Mouse (Mus musculus): ENCODE results near the gene Gskip. TPM values are rescaled to one million over a fixed set of nuclear protein-coding genes. Genes with fewer than 3 reads are reported as not detected.

The Gskip gene
- total and polyA plus RNA-seq, 3 experiments, result 12.3 to 21.9 (median 13.3) TPM

GRCm38 (mm10) chr12:105655850-105656249, 28.8 kb upstream of the Gskip start:
- DNase-seq (ENCODE audit: extremely low read depth), result no peak
- H3K9ac ChIP-seq (ENCODE audit: insufficient read depth, low read depth), result no peak overlapping the region
- no peaks in the 10 kb centered on the region for H3K79me2 ChIP-seq (replicated peaks; ENCODE audit: control insufficient read depth, extremely low read depth, insufficient read depth, poor library complexity, severe bottlenecking)
- H3K9me3 ChIP-seq (replicated peaks; ENCODE audit: low read length), result no peaks in the 10 kb centered on the region
- dilution Hi-C loops (cut with MboI; ENCODE audit: extremely low pct_ligation_motif_present, extremely low pct_unique_long_range_greater_than_20kb, low sequenced_read_pairs), result no loop called here
- H3K27ac ChIP-seq (ENCODE audit: insufficient read depth, low read depth), result no peak overlapping the region
- in situ Hi-C loops (cut with MboI; ENCODE audit: low pct_ligation_motif_present, low pct_unique_long_range_greater_than_20kb, low sequenced_read_pairs), result no loop called here
- no peaks in the 10 kb centered on the region for H3K27me3 ChIP-seq (replicated peaks)
- H3K4me1 ChIP-seq (ENCODE audit: control insufficient read depth in 1 of 2, insufficient read depth in 2 of 2), result no peaks in the 10 kb centered on the region
- H3K4me2 ChIP-seq (ENCODE audit: insufficient read depth, low read depth, poor library complexity, severe bottlenecking), result no peak overlapping the region
- no peak overlapping the region for H3K4me3 ChIP-seq (replicated peaks in 1 of 3; ENCODE audit: low read depth in 2 of 3, low read length in 2 of 3, poor library complexity in 1 of 3)
- TF ChIP-seq CHD1 (IDR thresholded peaks at IDR 0.05; ENCODE audit: low read depth, low read length) (no peak), USF1 (IDR thresholded peaks at IDR 0.05; ENCODE audit: low read depth, low read length) (no peak), ZMIZ1 (IDR thresholded peaks at IDR 0.05; ENCODE audit: low read depth, low read length) (no peak), IRF4 (IDR thresholded peaks at IDR 0.05; ENCODE audit: low read depth, low read length) (no peak), RCOR1 (conservative IDR thresholded peaks at IDR 0.05; ENCODE audit: low read depth, low read length) (no peak), POLR2A (IDR thresholded peaks at IDR 0.05; ENCODE audit: low read depth, low read length) (no peak), MYC (IDR thresholded peaks at IDR 0.05; ENCODE audit: low read depth, low read length) (no peak), MEF2A (IDR thresholded peaks at IDR 0.05; ENCODE audit: borderline replicate concordance, low read depth, low read length) (no peak), BHLHE40 (IDR thresholded peaks at IDR 0.05; ENCODE audit: low read depth, low read length) (no peak), UBTF (IDR thresholded peaks at IDR 0.05; ENCODE audit: low read depth, low read length) (no peak), ETS1 (conservative IDR thresholded peaks at IDR 0.05; ENCODE audit: low read depth, low read length) (no peak), E2F4 (IDR thresholded peaks at IDR 0.05; ENCODE audit: insufficient replicate concordance, low read depth, low read length) (no peak), TCF12 (IDR thresholded peaks at IDR 0.05; ENCODE audit: low read depth, low read length) (no peak), ZNF384 (IDR thresholded peaks at IDR 0.05; ENCODE audit: low read depth, low read length) (no peak), KAT2A (IDR thresholded peaks at IDR 0.05; ENCODE audit: insufficient replicate concordance, low read length) (no peak), NRF1 (IDR thresholded peaks at IDR 0.05; ENCODE audit: low read depth, low read length) (no peak), ZKSCAN1 (IDR thresholded peaks at IDR 0.05; ENCODE audit: borderline replicate concordance, low read depth, low read length) (no peak), SMC3 (IDR thresholded peaks at IDR 0.05; ENCODE audit: low read depth, low read length) (no peak)
- peaks cover 76 to 95% of the 10 kb centered on the region in 2 experiments for H3K36me3 ChIP-seq (replicated peaks in 1 of 2; ENCODE audit: control insufficient read depth in 1 of 2, insufficient read depth in 1 of 2, low read length in 1 of 2)

GRCm38 (mm10) chr12:105676274-105676673, 8.4 kb upstream of the Gskip start:
- H3K36me3 ChIP-seq (replicated peaks in 1 of 2; ENCODE audit: control insufficient read depth in 1 of 2, insufficient read depth in 1 of 2, low read length in 1 of 2), result peaks cover 41 to 82% of the 10 kb centered on the region in 2 experiments
- no peak overlapping the region for H3K4me2 ChIP-seq (ENCODE audit: insufficient read depth, low read depth, poor library complexity, severe bottlenecking)
- dilution Hi-C loops (cut with MboI; ENCODE audit: extremely low pct_ligation_motif_present, extremely low pct_unique_long_range_greater_than_20kb, low sequenced_read_pairs), result no loop called here
- DNase-seq (ENCODE audit: extremely low read depth), result no peak
- no peak for TF ChIP-seq MAZ (IDR thresholded peaks at IDR 0.05; ENCODE audit: low read depth, low read length)
- no peak for TF ChIP-seq POLR2A (IDR thresholded peaks at IDR 0.05; ENCODE audit: low read depth, low read length)
- no peak for TF ChIP-seq CHD1 (IDR thresholded peaks at IDR 0.05; ENCODE audit: low read depth, low read length)
- no peak for TF ChIP-seq PAX5 (IDR thresholded peaks at IDR 0.05; ENCODE audit: low read length)
- no peak for TF ChIP-seq USF1 (IDR thresholded peaks at IDR 0.05; ENCODE audit: low read depth, low read length)
- no peak for TF ChIP-seq MEF2A (IDR thresholded peaks at IDR 0.05; ENCODE audit: borderline replicate concordance, low read depth, low read length)
- TF ChIP-seq JUN (IDR thresholded peaks at IDR 0.05; ENCODE audit: insufficient read depth, low read depth, low read length), result no peak
- TF ChIP-seq KAT2A (IDR thresholded peaks at IDR 0.05; ENCODE audit: insufficient replicate concordance, low read length), result no peak
- TF ChIP-seq USF2 (conservative IDR thresholded peaks at IDR 0.05; ENCODE audit: low read depth, low read length), result no peak
- TF ChIP-seq EP300 (IDR thresholded peaks at IDR 0.05; ENCODE audit: low read length), result no peak
- TF ChIP-seq RCOR1 (conservative IDR thresholded peaks at IDR 0.05; ENCODE audit: low read depth, low read length), result no peak
- TF ChIP-seq POLR2AphosphoS2 (IDR thresholded peaks at IDR 0.05; ENCODE audit: low read depth, low read length), result no peak
- TF ChIP-seq MAX (IDR thresholded peaks at IDR 0.05; ENCODE audit: low read length), result no peak
- no peak for TF ChIP-seq IRF4 (IDR thresholded peaks at IDR 0.05; ENCODE audit: low read depth, low read length)
- no peak for TF ChIP-seq TCF12 (IDR thresholded peaks at IDR 0.05; ENCODE audit: low read depth, low read length)
- TF ChIP-seq ZNF384 (IDR thresholded peaks at IDR 0.05; ENCODE audit: low read depth, low read length), result no peak
- no peak for TF ChIP-seq SIN3A (IDR thresholded peaks at IDR 0.05; ENCODE audit: low read length)
- TF ChIP-seq MXI1 (IDR thresholded peaks at IDR 0.05; ENCODE audit: low read depth, low read length), result no peak
- no peak for TF ChIP-seq ETS1 (conservative IDR thresholded peaks at IDR 0.05; ENCODE audit: low read depth, low read length)
- no peak for TF ChIP-seq NRF1 (IDR thresholded peaks at IDR 0.05; ENCODE audit: low read depth, low read length)
- H3K27me3 ChIP-seq (replicated peaks), result no peaks in the 10 kb centered on the region
- peaks cover 0 to 10% of the 10 kb centered on the region in 2 experiments; a peak in 1 of 4 replicates for H3K4me1 ChIP-seq (ENCODE audit: control insufficient read depth in 1 of 2, insufficient read depth in 2 of 2)
- H3K27ac ChIP-seq (ENCODE audit: insufficient read depth, low read depth), result no peak overlapping the region
- H3K4me3 ChIP-seq (replicated peaks in 1 of 3; ENCODE audit: low read depth in 2 of 3, low read length in 2 of 3, poor library complexity in 1 of 3), result no peak overlapping the region
- no peaks in the 10 kb centered on the region for H3K9me3 ChIP-seq (replicated peaks; ENCODE audit: low read length)
- peaks cover 25% of the 10 kb centered on the region for H3K79me2 ChIP-seq (replicated peaks; ENCODE audit: control insufficient read depth, extremely low read depth, insufficient read depth, poor library complexity, severe bottlenecking)
- in situ Hi-C loops (cut with MboI; ENCODE audit: low pct_ligation_motif_present, low pct_unique_long_range_greater_than_20kb, low sequenced_read_pairs), result no loop called here
- H3K9ac ChIP-seq (ENCODE audit: insufficient read depth, low read depth), result no peak overlapping the region
